ENCODE assay signal across 9 mouse cellular contexts in genomic region chr15:27234770-27235169, GRCm38 (mm10).
A peak's percentile ranks its signal among the peaks of the same experiment; 100 is the strongest.
DNase-seq lines count a peak whose midpoint lies in the region; ATAC-seq and TF ChIP-seq lines count a peak whose summit lies in the region.
"Had no signal": no experiment of that assay in that cellular context is flagged by ENCODE, and none has a peak within 500 bp of the region (broad histone marks: within the 10 kb centered on the region; RNA-seq: fewer than 3 reads in every experiment).

No protein-coding gene starts in this region.

- no peak overlapping the region for H3K4me2 ChIP-seq in limb, embryonic 13.5 days (replicated peaks)
- no peak overlapping the region for H3K4me2 ChIP-seq in neural tube, embryonic 14.5 days (ENCODE audit: low read depth, low read length)
- H3K4me2 ChIP-seq: stomach, embryonic 15.5 days had no signal

- no peak overlapping the region for H3K27ac ChIP-seq in cerebellum, adult 2 months (ENCODE audit: insufficient read depth, low read length)
- no peak overlapping the region for H3K27ac ChIP-seq in limb, embryonic 13.5 days
- no peak overlapping the region for H3K27ac ChIP-seq in neural tube, embryonic 14.5 days (ENCODE audit: low read depth, low read length)
- H3K27ac ChIP-seq: stomach, embryonic 15.5 days had no signal

- H3K36me3 ChIP-seq in G1E (replicated peaks) = no peaks in the 10 kb centered on the region
- H3K36me3 ChIP-seq in limb, embryonic 13.5 days = no peaks in the 10 kb centered on the region
- H3K36me3 ChIP-seq in neural tube, embryonic 14.5 days (ENCODE audit: control insufficient read depth, insufficient read depth, low read length) = no peaks in the 10 kb centered on the region
- H3K36me3 ChIP-seq: stomach, embryonic 15.5 days had no signal

- no peaks in the 10 kb centered on the region for H3K9me3 ChIP-seq in G1E (replicated peaks)
- H3K9me3 ChIP-seq in limb, embryonic 13.5 days = no peaks in the 10 kb centered on the region
- H3K9me3 ChIP-seq in neural tube, embryonic 14.5 days (ENCODE audit: control insufficient read depth, low read length) = no peaks in the 10 kb centered on the region
- H3K9me3 ChIP-seq: stomach, embryonic 15.5 days had no signal

- no peaks in the 10 kb centered on the region for H3K4me1 ChIP-seq in G1E (ENCODE audit: insufficient read depth, low read depth, low read length)
- H3K4me1 ChIP-seq in cerebellum, adult 2 months (ENCODE audit: control insufficient read depth, insufficient read depth, low read length) = no peaks in the 10 kb centered on the region
- no peaks in the 10 kb centered on the region for H3K4me1 ChIP-seq in limb, embryonic 13.5 days
- H3K4me1 ChIP-seq in neural tube, embryonic 14.5 days (ENCODE audit: control insufficient read depth, insufficient read depth, low read length) = no peaks in the 10 kb centered on the region
- H3K4me1 ChIP-seq: stomach, embryonic 15.5 days had no signal

- TF ChIP-seq POLR2A in cerebellum, adult 2 months (IDR thresholded peaks at IDR 0.05; ENCODE audit: borderline replicate concordance, insufficient read depth, low read length) = no peak

- DNase-seq in 3T3-L1 (ENCODE audit: low read depth, low spot score) (peak; percentile 76), G1E (ENCODE audit: low spot score) (peak; percentile 12)
- peak; percentile 14 to 19 for DNase-seq in cerebellum, adult 2 months
- DNase-seq in kidney, adult 8-10 months = peak; percentile 6 to 54
- DNase-seq in yolk sac, embryonic 10.5 days (ENCODE audit: low spot score) = peak; percentile 26

- 11% methylated on average over 4 of the region's 4 CpGs for WGBS in cerebellum, adult 2 months
- WGBS in limb, embryonic 13.5 days = 11% methylated on average over 4 of the region's 4 CpGs
- WGBS in neural tube, embryonic 14.5 days = 17% methylated on average over 4 of the region's 4 CpGs

- no peak overlapping the region for H3K9ac ChIP-seq in limb, embryonic 13.5 days
- no peak overlapping the region for H3K9ac ChIP-seq in neural tube, embryonic 14.5 days (replicated peaks; ENCODE audit: low read depth, low read length)
- H3K9ac ChIP-seq: stomach, embryonic 15.5 days had no signal

- ATAC-seq in G1E (ENCODE audit: extremely low read depth, insufficient number of reproducible peaks, low FRiP score, poor library complexity, severe bottlenecking) = peak; percentile 54; the same call in 1 of the 2 replicates
- peak; percentile 89 for ATAC-seq in frontal cortex, adult (ENCODE audit: low TSS enrichment)
- peak; percentile 19; the same call in 1 of the 2 replicates for ATAC-seq in limb, embryonic 13.5 days (ENCODE audit: low FRiP score, low read depth)
- ATAC-seq in neural tube, embryonic 14.5 days (ENCODE audit: low read depth) = peak; percentile 62; the same call in 1 of the 2 replicates

- TF ChIP-seq CTCF in G1E (IDR thresholded peaks at IDR 0.05; ENCODE audit: low read depth, low read length) = peak; percentile 45; the same call in 1 of the 2 replicates
- TF ChIP-seq CTCF in cerebellum, adult 2 months (IDR thresholded peaks at IDR 0.05; ENCODE audit: borderline replicate concordance, insufficient read depth, low read depth, low read length) = peak; percentile 65

- no peaks in the 10 kb centered on the region for H3K27me3 ChIP-seq in G1E (ENCODE audit: insufficient read depth, low read length)
- no peaks in the 10 kb centered on the region for H3K27me3 ChIP-seq in cerebellum, adult 2 months (ENCODE audit: control insufficient read depth, insufficient read depth, low read length)
- H3K27me3 ChIP-seq in limb, embryonic 13.5 days = peaks cover 6% of the 10 kb centered on the region; the same call in 1 of the 2 replicates
- H3K27me3 ChIP-seq in neural tube, embryonic 14.5 days (ENCODE audit: control insufficient read depth, insufficient read depth, low read length) = no peaks in the 10 kb centered on the region
- H3K27me3 ChIP-seq: stomach, embryonic 15.5 days had no signal

- no peak overlapping the region for H3K4me3 ChIP-seq in G1E (ENCODE audit: low read depth, low read length)
- no peak overlapping the region for H3K4me3 ChIP-seq in cerebellum, adult 2 months (replicated peaks; ENCODE audit: insufficient read depth, low read depth, low read length)
- H3K4me3 ChIP-seq in limb, embryonic 13.5 days = no peak overlapping the region
- H3K4me3 ChIP-seq in neural tube, embryonic 14.5 days (ENCODE audit: low read depth, low read length) = no peak overlapping the region
- H3K4me3 ChIP-seq: stomach, embryonic 15.5 days had no signal

Comparison
In these comparisons a context has a peak if more than half of its experiments do, and no peak if none do; other contexts are left out.
1. DNase-seq: peak in every context shown above with its lines; median percentile 76 in 3T3-L1; 30 in kidney, adult 8-10 months; 26 in yolk sac, embryonic 10.5 days; 16 in cerebellum, adult 2 months; 12 in G1E.
2. ATAC-seq: peak in every context shown above with its lines; median percentile 89 in frontal cortex, adult; 62 in neural tube, embryonic 14.5 days; 54 in G1E; 19 in limb, embryonic 13.5 days.